Mouse (Mus musculus): Measurements from ENCODE around the gene Slc34a1. TPM values are rescaled to one million over a fixed set of nuclear protein-coding genes. Genes with fewer than 3 reads are reported as not detected.

Gene Slc34a1
- total RNA-seq, 2 experiments from 2014 or later = not detected

- DNase-seq = no peak
Observed at GRCm38 (mm10) chr13:55444286-55444936, 46.4 kb downstream of the Slc34a1 start.

- peak; percentile 100 for DNase-seq
Observed at GRCm38 (mm10) chr13:55444937-55445315, 46.9 kb downstream of the Slc34a1 start, which contains the start of gene Grk6. TSS of gene Grk6 (plus strand) at chr13:55445072.

GRCm38 (mm10) chr13:55445361-55446091 is 47.5 kb downstream of the Slc34a1 start:
- DNase-seq = no peak

GRCm38 (mm10) chr13:55446483-55447105 is 48.6 kb downstream of the Slc34a1 start:
- DNase-seq = no peak

- DNase-seq = no peak
Observed at GRCm38 (mm10) chr13:55447543-55447943, 49.6 kb downstream of the Slc34a1 start.

GRCm38 (mm10) chr13:55448131-55448530 is 50.1 kb downstream of the Slc34a1 start:
- no peak for DNase-seq

- DNase-seq = no peak
Observed at GRCm38 (mm10) chr13:55449205-55449604, 51.2 kb downstream of the Slc34a1 start.

DNA sequence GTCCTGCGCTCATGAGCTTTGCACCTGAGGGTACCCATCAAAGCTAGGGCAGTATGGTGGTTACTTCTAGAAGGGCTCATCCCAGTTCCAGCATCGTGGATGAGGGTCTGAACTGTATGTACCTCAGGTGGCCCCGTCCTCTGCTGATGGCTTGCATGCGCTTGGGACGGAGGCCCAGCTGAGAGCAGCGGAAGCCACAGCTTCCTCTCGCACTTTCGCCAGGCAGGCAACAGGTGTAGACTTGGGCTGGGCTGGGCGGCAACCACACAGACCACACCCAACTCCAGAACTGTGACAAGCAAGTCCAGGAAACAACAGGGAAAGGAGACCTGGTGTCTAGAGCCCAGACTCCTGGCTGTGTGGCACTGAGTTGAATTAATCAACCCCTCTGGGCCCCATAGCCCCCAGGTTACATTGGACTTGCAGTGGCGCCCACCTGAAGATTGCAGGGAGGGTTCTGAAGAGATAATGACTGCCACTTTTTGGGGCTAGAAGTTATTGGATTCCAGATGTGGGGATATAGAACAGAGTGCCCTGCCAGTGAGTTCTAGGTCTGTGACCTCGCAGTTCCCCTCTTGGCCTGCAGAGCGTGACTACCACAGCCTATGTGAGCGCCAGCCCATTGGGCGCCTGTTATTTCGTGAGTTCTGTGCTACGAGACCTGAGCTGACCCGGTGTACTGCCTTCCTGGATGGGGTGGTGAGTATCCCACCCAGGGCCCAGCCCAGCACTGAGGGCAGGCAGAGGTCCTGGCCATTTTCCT is 51.9 kb downstream of the Slc34a1 start:
- DNase-seq = no peak

DNA sequence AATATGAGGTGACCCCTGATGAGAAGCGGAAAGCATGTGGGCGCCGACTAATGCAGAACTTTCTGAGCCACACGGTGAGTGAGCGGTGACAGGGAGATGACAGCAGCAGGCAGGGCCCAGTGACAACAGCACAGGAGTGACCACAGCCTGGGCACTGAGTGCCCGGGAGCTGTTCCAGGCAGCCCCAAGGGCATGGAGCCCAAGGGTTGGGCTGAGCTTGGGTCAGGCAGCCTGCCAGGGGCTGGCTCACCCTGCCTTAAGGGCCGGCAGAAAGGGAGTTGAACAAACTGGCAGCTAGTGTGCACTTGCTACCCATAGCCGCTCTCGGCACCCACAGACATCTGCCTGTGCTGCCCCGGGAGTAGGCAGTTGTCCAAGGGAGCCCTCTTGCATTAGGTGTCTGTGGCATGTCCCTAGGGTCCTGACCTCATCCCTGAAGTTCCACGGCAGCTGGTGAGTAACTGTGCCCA is 52.6 kb downstream of the Slc34a1 start:
- peak; percentile 89 for DNase-seq

DNA sequence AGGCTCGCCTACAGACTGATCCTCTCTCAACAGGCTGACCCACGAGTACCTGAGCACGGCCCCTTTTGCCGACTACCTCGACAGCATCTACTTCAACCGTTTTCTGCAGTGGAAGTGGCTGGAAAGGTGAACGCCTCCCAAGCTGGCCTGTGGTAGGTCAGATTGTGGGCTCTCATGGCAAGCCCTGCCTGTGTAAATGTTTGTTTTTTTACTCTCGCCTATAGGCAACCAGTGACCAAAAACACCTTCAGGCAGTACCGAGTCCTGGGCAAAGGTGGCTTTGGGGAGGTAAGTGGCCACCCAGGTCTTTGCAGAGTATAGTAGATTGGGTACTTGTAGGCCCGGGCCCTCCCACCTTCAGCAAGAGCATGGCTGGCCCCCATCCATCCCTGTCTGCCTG is 53.3 kb downstream of the Slc34a1 start:
- no peak for DNase-seq

- peak; percentile 58 for DNase-seq
Observed at GRCm38 (mm10) chr13:55451785-55452549, 54.0 kb downstream of the Slc34a1 start.

DNA sequence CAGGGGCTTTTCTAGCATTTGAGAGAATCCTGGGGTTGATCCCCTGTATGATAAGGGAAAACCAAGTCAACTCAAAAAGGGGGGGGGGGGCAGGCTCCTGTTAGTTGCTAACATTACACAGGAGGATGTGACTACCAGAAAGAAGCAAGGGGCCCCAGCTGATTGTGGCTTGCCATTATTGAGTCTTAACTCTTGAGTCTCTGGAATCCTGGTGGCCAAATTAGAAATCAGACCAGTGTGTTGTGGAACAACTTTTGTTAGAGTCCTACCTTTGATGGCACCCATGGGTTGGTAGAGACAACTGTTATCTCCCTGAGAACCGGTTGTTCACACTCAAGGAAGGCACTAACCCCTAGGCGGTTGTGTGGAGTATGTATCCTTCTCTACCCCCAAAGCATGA is 65.0 kb downstream of the Slc34a1 start:
- DNase-seq = no peak

- DNase-seq = no peak
Observed at GRCm38 (mm10) chr13:55463399-55464026, 65.5 kb downstream of the Slc34a1 start.

GRCm38 (mm10) chr13:55464027-55464884 is 66.3 kb downstream of the Slc34a1 start, which contains the start of gene Prr7:
TSS of gene Prr7 (plus strand) at chr13:55464267.
- DNase-seq = peak; percentile 50

GRCm38 (mm10) chr13:55465184-55465583 is 67.2 kb downstream of the Slc34a1 start:
- DNase-seq = no peak

Small RNAs within 50 kb of the gene (microRNA-seq; reads per million reads assigned to microRNA genes)
- gene Mir6943 (ENCODE audit: borderline replicate concordance in 2 of 2) = 0.26 to 0.74 reads per million in 2 experiments

Other genes with a start within 250 kb of the Slc34a1 start
- 1 to 10 TPM; 2.4 to 3.1 TPM for gene Fgfr4, start 245.5 kb upstream of the Slc34a1 start, total RNA-seq (2021)
- 10 to 100 TPM; 46.0 to 51.2 TPM for gene Nsd1, start 188.4 kb upstream of the Slc34a1 start, total RNA-seq (2021)
- 10 to 100 TPM; 23.9 to 30.5 TPM for gene Prelid1, start 77.7 kb upstream of the Slc34a1 start, total RNA-seq (2021)
- gene Rab24, start 76.2 kb upstream of the Slc34a1 start, total RNA-seq (2021) = 10 to 100 TPM; 29.0 to 30.2 TPM
- gene Mxd3, start 68.4 kb upstream of the Slc34a1 start, total RNA-seq (2021) = 1 to 10 TPM in 1 of 2 experiments, under 1 TPM in 1; 0.72 to 1.5 TPM
- gene Lman2, start 35.4 kb upstream of the Slc34a1 start, total RNA-seq (2021) = 10 to 100 TPM; 35.1 to 35.7 TPM
- under 1 TPM; 0.15 to 0.35 TPM for gene Rgs14, start 28.5 kb upstream of the Slc34a1 start, total RNA-seq (2021)
- not detected for gene Pfn3, start 17.0 kb downstream of the Slc34a1 start, total RNA-seq (2021)
- gene F12, start 28.6 kb downstream of the Slc34a1 start, total RNA-seq (2021) = not detected
- gene Grk6, start 46.9 kb downstream of the Slc34a1 start, total RNA-seq (2021) = 10 to 100 TPM in 1 of 2 experiments, 1 to 10 TPM in 1; 9.3 to 10.2 TPM
- gene Prr7, start 66.1 kb downstream of the Slc34a1 start, total RNA-seq (2021) = under 1 TPM; 0.51 to 0.79 TPM
- gene Dbn1, start 89.9 kb downstream of the Slc34a1 start, total RNA-seq (2021) = 10 to 100 TPM; 10.3 to 16.1 TPM
- 100 to 1,000 TPM; 544 to 627 TPM for gene Pdlim7, start 115.5 kb downstream of the Slc34a1 start, total RNA-seq (2021)
- 1 to 10 TPM in 1 of 2 experiments, under 1 TPM in 1; 1.00 to 1.0 TPM for gene Dok3, start 131.1 kb downstream of the Slc34a1 start, total RNA-seq (2021)
- 1 to 10 TPM; 8.1 to 9.0 TPM for gene Ddx41, start 138.5 kb downstream of the Slc34a1 start, total RNA-seq (2021)
- 10 to 100 TPM; 11.4 to 11.7 TPM for gene Fam193b, start 172.9 kb downstream of the Slc34a1 start, total RNA-seq (2021)
- gene Tmed9, start 175.5 kb downstream of the Slc34a1 start, total RNA-seq (2021) = 10 to 100 TPM; 70.8 to 73.1 TPM
- gene B4galt7, start 201.7 kb downstream of the Slc34a1 start, total RNA-seq (2021) = 1 to 10 TPM; 4.5 to 6.9 TPM
- 1 to 10 TPM; 8.2 to 9.2 TPM for gene Caml, start 224.8 kb downstream of the Slc34a1 start, total RNA-seq (2021)
- 10 to 100 TPM; 17.1 to 18.5 TPM for gene Ddx46, start 236.8 kb downstream of the Slc34a1 start, total RNA-seq (2021)

Data from gastrocnemius, postnatal 25 days (tissue).